Mouse (Mus musculus) limb, embryonic 13.5 days (tissue): ENCODE results near the gene Rabl6. TPM values are rescaled to one million over a fixed set of nuclear protein-coding genes. Genes with fewer than 3 reads are reported as not detected.
"Not testable (repeated sequence)": the region's sequence is repeated elsewhere in the genome, so short reads cannot be mapped to it uniquely, and the experiment has no call there.

Experiments used
- ATAC-seq: fragments of 200-750 bp; cut with Nextera tagmentation; 2 replicates; pipeline ENCODE4 v1.8.0; 2017; ENCODE audit warnings: low read depth, moderate number of reproducible peaks, moderate TSS enrichment; ENCODE audit not compliant: low FRiP score
- H3K27ac ChIP-seq: fragments of 300-500 bp; sonication (generic); 2 replicates; pipeline ENCODE4 v1.5.1; 2015; ENCODE audit warnings: inconsistent platforms, mild to moderate bottlenecking, moderate library complexity
- H3K27me3 ChIP-seq: fragments of 300-500 bp; sonication (generic); 2 replicates; pipeline ENCODE4 v1.6.1; 2015; ENCODE audit warnings: mild to moderate bottlenecking, inconsistent platforms
- H3K36me3 ChIP-seq: fragments of 300-500 bp; sonication (generic); 2 replicates; pipeline ENCODE4 v1.6.1; 2015; ENCODE audit warnings: inconsistent platforms, mild to moderate bottlenecking, moderate library complexity
- H3K4me1 ChIP-seq: fragments of 300-500 bp; sonication (generic); 2 replicates; pipeline ENCODE4 v1.6.1; 2015; ENCODE audit warnings: inconsistent platforms
- H3K4me2 ChIP-seq: fragments of 300-500 bp; sonication (generic); replicated peaks from 2 replicates; pipeline ENCODE4 v1.6.1; 2015; ENCODE audit warnings: inconsistent platforms, mild to moderate bottlenecking, moderate library complexity
- H3K4me3 ChIP-seq: fragments of 300-500 bp; sonication (generic); 2 replicates; pipeline ENCODE4 v1.5.1; 2015; ENCODE audit warnings: moderate library complexity, mild to moderate bottlenecking, inconsistent platforms
- H3K9ac ChIP-seq: fragments of 300-500 bp; sonication (generic); 2 replicates; pipeline ENCODE4 v1.6.1; 2015; ENCODE audit warnings: mild to moderate bottlenecking, inconsistent platforms
- H3K9me3 ChIP-seq: fragments of 300-500 bp; sonication (generic); 2 replicates; pipeline ENCODE4 v1.6.1; 2016; ENCODE audit warnings: inconsistent platforms
- WGBS: fragments of 180-500 bp; shearing (Covaris S2); methylation state at CpG from one replicate; pipeline ENCODE4 v1.1.7; 2015; 5-methylcytosine and 5-hydroxymethylcytosine counted together
- polyA plus RNA-seq: library from polyadenylated mRNA; unstranded; fragments of >200 nt; fragmentation: Nextera tagmentation; extraction: Ambion mirVana; gene quantifications from 2 replicates; pipeline ENCODE4 v1.2.1, GENCODE M21; 2015

The Rabl6 gene
- polyA plus RNA-seq, 1 experiment from 2014 or later = 76.9 TPM

GRCm38 (mm10) chr2:25553171-25553786, 55.0 kb downstream of the Rabl6 start:
- not testable (repeated sequence) for H3K36me3 ChIP-seq, H3K4me2 ChIP-seq, H3K27me3 ChIP-seq, H3K27ac ChIP-seq, H3K9me3 ChIP-seq, ATAC-seq, H3K9ac ChIP-seq, H3K4me3 ChIP-seq, H3K4me1 ChIP-seq
- 82% methylated on average over 4 of the region's 4 CpGs for WGBS

DNA sequence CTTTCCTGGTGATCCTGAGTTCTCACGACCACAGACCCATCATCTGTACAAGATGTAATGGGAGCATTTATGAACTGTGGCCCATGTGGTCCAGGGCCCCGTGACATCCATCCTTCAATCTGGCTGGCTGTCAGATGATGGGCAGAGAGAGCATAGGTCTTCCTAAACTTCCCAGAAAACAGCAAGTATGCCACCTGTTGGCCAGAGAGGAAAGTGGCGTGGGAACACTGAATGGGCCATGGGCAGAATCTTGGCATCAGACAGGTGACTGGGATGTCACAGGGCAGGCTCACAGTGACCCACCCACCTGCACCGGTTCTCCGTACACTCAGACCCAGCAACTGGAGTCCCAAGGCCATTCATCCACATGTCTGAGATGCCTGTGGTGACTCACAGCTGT, 57.1 kb downstream of the Rabl6 start:
- no peak overlapping the region for H3K27ac ChIP-seq
- no peak overlapping the region for H3K9ac ChIP-seq
- H3K27me3 ChIP-seq = no peaks in the 10 kb centered on the region
- H3K4me3 ChIP-seq = no peak overlapping the region
- no peaks in the 10 kb centered on the region for H3K9me3 ChIP-seq
- H3K4me1 ChIP-seq = peaks cover 4% of the 10 kb centered on the region; the same call in 1 of the 2 replicates
- no peak overlapping the region for H3K4me2 ChIP-seq
- WGBS = 32% methylated on average over 5 of the region's 5 CpGs
- no peak for ATAC-seq
- no peaks in the 10 kb centered on the region for H3K36me3 ChIP-seq

DNA sequence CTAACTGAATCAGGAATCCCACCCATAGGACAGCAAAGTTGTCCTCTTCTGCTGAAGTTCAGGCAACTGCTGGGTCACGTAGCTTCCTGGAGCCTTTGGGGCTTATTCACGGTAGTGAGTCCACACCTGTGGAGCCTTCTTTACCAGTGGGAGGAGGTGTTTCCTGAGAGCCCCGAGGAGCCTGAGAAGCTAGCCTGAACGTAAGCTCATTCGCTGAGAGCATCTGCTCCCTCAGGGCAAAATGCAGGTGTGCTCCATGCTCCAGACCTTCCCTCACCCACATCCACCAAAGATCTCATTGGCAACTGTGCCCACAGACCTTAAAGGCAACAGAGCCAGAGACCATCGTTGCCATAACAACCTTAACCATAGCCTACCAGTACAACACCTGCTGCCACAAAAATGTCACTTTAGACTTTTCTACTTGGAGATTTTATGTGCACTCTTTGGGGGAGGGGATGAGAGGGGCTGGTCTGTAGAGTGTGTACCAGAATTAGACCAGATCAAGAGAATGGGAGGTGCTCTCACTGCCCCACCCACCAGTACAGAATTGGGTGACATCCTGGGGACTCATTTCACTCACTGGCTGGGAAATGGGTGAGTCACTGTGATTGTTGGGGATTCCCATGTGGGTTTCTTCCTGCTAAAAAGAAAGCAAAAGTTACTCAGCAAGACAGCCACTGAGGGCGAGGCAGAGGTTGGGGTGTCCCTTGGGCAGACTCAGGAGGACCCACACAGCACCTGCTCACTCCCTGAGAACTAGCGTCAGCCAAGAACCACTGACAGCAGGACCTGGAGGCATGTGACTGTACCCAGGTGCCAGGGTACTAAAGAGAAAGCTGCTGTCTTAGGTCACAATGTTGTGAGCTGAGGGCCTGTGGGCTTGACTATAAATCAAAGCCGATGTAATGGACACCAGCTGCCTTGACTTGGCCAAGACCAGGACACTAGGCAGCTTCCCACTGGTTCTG, 59.0 kb downstream of the Rabl6 start:
- no peaks in the 10 kb centered on the region for H3K27me3 ChIP-seq
- H3K4me1 ChIP-seq = peaks cover 17% of the 10 kb centered on the region
- no peak overlapping the region for H3K4me3 ChIP-seq
- H3K27ac ChIP-seq = no peak overlapping the region
- no peak overlapping the region for H3K4me2 ChIP-seq
- H3K9ac ChIP-seq = peak overlapping the region; percentile 25; the same call in 1 of the 2 replicates
- ATAC-seq = no peak
- no peaks in the 10 kb centered on the region for H3K9me3 ChIP-seq
- 58% methylated on average over 9 of the region's 9 CpGs for WGBS
- H3K36me3 ChIP-seq = no peaks in the 10 kb centered on the region

- Histone ChIP-seq H3K36me3 (no peaks in the 10 kb centered on the region), H3K4me1 (peaks cover 17% of the 10 kb centered on the region), H3K27ac (peak within 1 kb of the TSS; percentile 65; the same call in 1 of the 2 replicates), H3K9ac (peak within 1 kb of the TSS; percentile 89), H3K9me3 (no peaks in the 10 kb centered on the region), H3K4me3 (peak within 1 kb of the TSS; percentile 75), H3K27me3 (no peaks in the 10 kb centered on the region), H3K4me2 (peak within 1 kb of the TSS; percentile 85)
- peak; percentile 99 for ATAC-seq
- WGBS = 3% methylated on average over 48 of the region's 48 CpGs
These were observed 61.4 kb downstream of the Rabl6 start, which contains the start of gene Traf2 for GRCm38 (mm10) chr2:25546811-25547491. Gene Traf2, minus strand, starts transcription at chr2:25546940.

GRCm38 (mm10) chr2:25545996-25546810, 62.1 kb downstream of the Rabl6 start:
- Histone ChIP-seq H3K4me3 (peak overlapping the region; percentile 75), H3K27ac (peak overlapping the region; percentile 65; the same call in 1 of the 2 replicates), H3K36me3 (no peaks in the 10 kb centered on the region), H3K4me1 (peaks cover 21% of the 10 kb centered on the region), H3K4me2 (peak overlapping the region; percentile 85), H3K9ac (peak overlapping the region; percentile 89), H3K27me3 (no peaks in the 10 kb centered on the region), H3K9me3 (no peaks in the 10 kb centered on the region)
- ATAC-seq = peak; percentile 75
- WGBS = 8% methylated on average over 38 of the region's 43 CpGs

DNA sequence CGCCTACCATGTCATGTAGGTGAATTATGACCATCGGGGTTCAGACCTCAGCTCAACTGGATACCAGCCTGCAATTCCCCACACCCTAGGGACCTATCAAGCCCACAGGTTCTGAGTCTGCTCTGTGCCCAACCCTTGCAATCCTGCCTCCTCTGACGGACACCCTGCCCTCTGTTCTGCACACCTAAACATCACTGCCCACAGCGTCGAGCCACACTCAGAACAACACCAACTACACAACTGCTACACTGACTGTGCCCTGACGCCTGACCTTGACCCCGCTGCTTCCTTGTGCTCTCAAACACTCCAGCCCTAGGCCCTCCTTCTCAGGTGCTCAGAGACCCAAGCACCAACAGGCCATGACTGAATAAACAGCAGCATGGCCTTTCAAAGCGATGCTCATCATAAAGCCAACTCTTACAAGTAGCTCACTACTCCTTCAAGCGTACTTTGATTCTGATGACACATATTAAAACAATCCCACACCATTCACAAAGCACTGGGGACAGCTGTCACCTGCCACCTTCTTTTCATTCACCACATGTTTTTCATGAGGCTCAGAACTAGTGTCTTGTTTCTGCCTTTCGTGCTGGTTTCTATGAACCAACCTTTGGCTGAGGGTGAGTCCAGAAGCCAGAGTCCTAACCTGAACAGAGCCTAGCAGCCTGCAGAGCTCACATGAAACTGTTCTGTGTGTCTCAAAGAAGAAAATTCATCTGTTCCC, 66.5 kb downstream of the Rabl6 start:
- H3K9me3 ChIP-seq = no peaks in the 10 kb centered on the region
- H3K27me3 ChIP-seq = no peaks in the 10 kb centered on the region
- H3K27ac ChIP-seq = no peak overlapping the region
- H3K36me3 ChIP-seq = peaks cover 18% of the 10 kb centered on the region
- 75% methylated on average over 10 of the region's 10 CpGs for WGBS
- no peak overlapping the region for H3K4me2 ChIP-seq
- no peak for ATAC-seq
- H3K4me1 ChIP-seq = peaks cover 17% of the 10 kb centered on the region
- no peak overlapping the region for H3K4me3 ChIP-seq
- H3K9ac ChIP-seq = no peak overlapping the region

- H3K9me3 ChIP-seq = no peaks in the 10 kb centered on the region
- H3K36me3 ChIP-seq = peaks cover 31% of the 10 kb centered on the region
- H3K4me3 ChIP-seq = no peak overlapping the region
- H3K27ac ChIP-seq = no peak overlapping the region
- H3K4me2 ChIP-seq = no peak overlapping the region
- H3K4me1 ChIP-seq = peaks cover 11% of the 10 kb centered on the region
- H3K9ac ChIP-seq = no peak overlapping the region
- WGBS = 94% methylated on average over 4 of the region's 4 CpGs
- no peak for ATAC-seq
- no peaks in the 10 kb centered on the region for H3K27me3 ChIP-seq
These were observed 67.8 kb downstream of the Rabl6 start for GRCm38 (mm10) chr2:25540541-25540948.

- Histone ChIP-seq H3K4me3 (no peak overlapping the region), H3K9me3 (no peaks in the 10 kb centered on the region), H3K36me3 (peaks cover 64% of the 10 kb centered on the region), H3K27me3 (no peaks in the 10 kb centered on the region), H3K27ac (no peak overlapping the region), H3K4me2 (no peak overlapping the region), H3K4me1 (no peaks in the 10 kb centered on the region), H3K9ac (no peak overlapping the region)
- 95% methylated on average over 8 of the region's 8 CpGs for whole genome bisulfite sequencing
- ATAC-seq = no peak
These were observed 71.8 kb downstream of the Rabl6 start for GRCm38 (mm10) chr2:25536531-25536930.

DNA sequence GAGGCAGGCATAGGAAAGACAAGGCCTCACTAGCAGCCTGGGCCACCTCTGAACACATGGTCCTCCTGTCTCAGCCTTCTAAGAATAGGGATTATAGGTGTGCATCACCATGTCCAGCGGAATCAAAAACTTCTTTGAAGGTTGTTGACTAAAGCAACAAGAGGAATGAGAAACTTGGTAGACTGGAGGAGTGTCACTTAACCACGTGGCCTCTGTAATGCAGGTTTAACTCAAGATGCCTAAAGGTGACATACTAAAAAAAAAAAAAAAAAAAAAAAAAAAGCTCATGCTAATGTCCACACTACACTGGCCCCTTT, 73.5 kb downstream of the Rabl6 start:
- Histone ChIP-seq H3K9ac (no peak overlapping the region), H3K4me2 (no peak overlapping the region), H3K27me3 (no peaks in the 10 kb centered on the region), H3K4me3 (no peak overlapping the region), H3K4me1 (no peaks in the 10 kb centered on the region), H3K9me3 (no peaks in the 10 kb centered on the region), H3K27ac (no peak overlapping the region), H3K36me3 (peaks cover 81% of the 10 kb centered on the region)
- 89% methylated on average over 2 of the region's 2 CpGs for WGBS
- no peak for ATAC-seq

DNA sequence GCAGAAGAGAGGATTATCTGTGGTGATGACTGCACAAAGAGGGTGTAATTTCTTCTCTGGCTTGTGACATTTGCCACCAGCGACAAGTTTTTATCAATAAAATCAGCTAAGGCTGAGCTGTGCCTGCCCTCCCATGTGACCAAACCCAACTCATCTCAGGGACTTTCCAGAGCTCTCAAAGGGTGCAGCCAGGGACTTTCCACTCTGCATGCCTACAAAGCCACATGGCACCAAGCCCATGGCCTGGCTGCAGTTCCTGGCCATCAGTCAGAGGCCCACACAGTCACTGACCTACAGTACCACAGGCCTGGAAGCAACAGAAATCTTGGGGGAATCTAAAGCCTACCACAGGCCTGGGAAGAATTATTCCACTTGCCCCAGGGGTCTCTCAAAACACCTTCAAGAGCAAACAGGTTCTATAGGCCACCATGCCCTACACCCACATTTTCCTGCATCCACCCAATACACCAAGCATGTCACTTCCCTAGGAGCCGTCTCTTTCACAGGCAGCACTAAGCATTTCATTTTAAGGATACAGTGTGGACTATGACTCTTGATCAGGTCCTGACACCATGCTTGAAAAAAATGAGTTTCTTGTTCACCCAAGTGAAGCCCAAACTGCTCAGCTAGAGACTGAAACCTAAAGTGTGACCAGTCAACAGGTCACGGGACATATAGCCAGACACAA, 74.0 kb downstream of the Rabl6 start:
- H3K27ac ChIP-seq = no peak overlapping the region
- H3K27me3 ChIP-seq = no peaks in the 10 kb centered on the region
- no peak for ATAC-seq
- H3K4me2 ChIP-seq = no peak overlapping the region
- no peaks in the 10 kb centered on the region for H3K4me1 ChIP-seq
- H3K9me3 ChIP-seq = no peaks in the 10 kb centered on the region
- H3K36me3 ChIP-seq = peaks cover 86% of the 10 kb centered on the region
- no peak overlapping the region for H3K9ac ChIP-seq
- H3K4me3 ChIP-seq = no peak overlapping the region
- 90% methylated on average over 3 of the region's 3 CpGs for WGBS

- Histone ChIP-seq H3K9me3 (no peaks in the 10 kb centered on the region), H3K27ac (no peak overlapping the region), H3K9ac (no peak overlapping the region), H3K4me2 (no peak overlapping the region), H3K27me3 (no peaks in the 10 kb centered on the region), H3K4me1 (no peaks in the 10 kb centered on the region), H3K36me3 (peaks cover 90% of the 10 kb centered on the region), H3K4me3 (no peak overlapping the region)
- ATAC-seq = no peak
- 91% methylated on average over 2 of the region's 2 CpGs for WGBS
These were observed 74.6 kb downstream of the Rabl6 start for GRCm38 (mm10) chr2:25533707-25534106.
